Mouse (Mus musculus): ENCODE results near the gene Gfy. TPM values are rescaled to one million over a fixed set of nuclear protein-coding genes. Genes with fewer than 3 reads are reported as not detected.

Gfy gene
- polyA plus RNA-seq, 1 experiment: not detected

DNA sequence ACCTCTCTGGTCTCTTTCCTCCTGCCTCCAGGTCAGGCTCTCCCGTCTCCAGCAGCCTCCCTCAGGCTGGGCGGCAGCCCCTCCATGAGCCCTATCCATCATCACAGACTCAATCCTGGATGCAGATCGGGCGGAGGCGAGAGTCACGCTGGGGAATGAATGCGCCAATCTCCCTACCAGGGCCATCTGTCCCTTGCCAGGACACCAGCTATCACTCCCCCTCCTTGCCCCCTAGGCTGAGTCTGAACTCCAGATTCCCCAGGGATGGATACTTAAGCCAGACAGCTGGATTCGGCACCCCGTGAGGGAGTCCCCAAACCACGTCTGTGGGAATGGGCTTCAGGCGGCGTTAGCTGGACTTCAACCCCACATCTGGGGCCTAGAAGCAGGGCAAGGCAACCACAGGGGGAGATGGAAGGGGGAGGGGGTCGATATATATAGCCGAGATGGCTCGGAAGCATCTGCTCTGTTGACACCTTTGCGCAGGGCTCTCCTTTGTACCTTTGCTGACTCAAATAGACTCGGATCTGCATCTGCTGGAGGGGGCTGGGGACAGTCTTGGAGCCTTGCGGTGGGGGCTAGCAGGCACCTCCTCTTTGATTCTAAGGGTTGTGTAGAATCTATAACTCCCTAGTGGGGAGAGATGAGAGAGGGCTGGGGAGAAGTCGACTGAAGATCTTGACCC, 11.5 kb downstream of the Gfy start:
- TF ChIP-seq POLR2A (IDR thresholded peaks at IDR 0.05; ENCODE audit: low read depth, low read length) (no peak), CTCF (conservative IDR thresholded peaks at IDR 0.05; ENCODE audit: insufficient read depth, insufficient read length, low read depth, low read length) (no peak)
- Histone ChIP-seq H3K36me3 (ENCODE audit: control insufficient read depth, insufficient read depth, low read length) (no peaks in the 10 kb centered on the region), H3K4me3 (ENCODE audit: insufficient read depth, low read depth, low read length) (no peak overlapping the region), H3K27ac (ENCODE audit: insufficient read depth, low read depth, low read length) (no peak overlapping the region), H3K27me3 (replicated peaks; ENCODE audit: control insufficient read depth, insufficient read depth, low read length) (peaks cover 2% of the 10 kb centered on the region), H3K4me1 (ENCODE audit: control insufficient read depth, insufficient read depth, low read length) (no peaks in the 10 kb centered on the region)
- DNase-seq: no peak
- 5% methylated on average over 19 of the region's 19 CpGs for WGBS

DNA sequence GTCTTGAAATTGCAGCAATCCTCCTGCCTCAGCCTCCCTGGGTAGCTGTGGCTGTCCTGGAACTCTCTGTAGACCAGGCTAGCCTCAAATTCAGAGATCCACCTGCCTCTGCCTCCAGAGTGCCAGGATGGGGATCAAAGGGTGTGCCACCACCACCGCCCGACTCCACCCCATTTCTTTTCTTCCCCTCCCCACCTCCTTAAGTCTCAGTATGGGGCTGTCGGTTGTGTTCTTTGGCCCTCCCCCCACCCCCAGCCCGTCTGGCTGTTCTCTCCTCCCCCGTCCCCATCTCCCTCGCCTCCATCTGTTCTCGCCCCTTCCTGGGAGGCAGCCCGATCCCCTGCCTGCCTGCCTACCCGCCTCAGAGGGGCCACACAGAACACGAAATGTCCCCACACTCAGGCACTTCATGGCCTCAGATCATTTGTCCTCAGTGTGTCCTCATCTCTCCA, 12.4 kb downstream of the Gfy start:
- Histone ChIP-seq H3K27ac (ENCODE audit: insufficient read depth, low read depth, low read length) (no peak overlapping the region), H3K36me3 (ENCODE audit: control insufficient read depth, insufficient read depth, low read length) (no peaks in the 10 kb centered on the region), H3K4me3 (ENCODE audit: insufficient read depth, low read depth, low read length) (no peak overlapping the region), H3K4me1 (ENCODE audit: control insufficient read depth, insufficient read depth, low read length) (no peaks in the 10 kb centered on the region), H3K27me3 (replicated peaks; ENCODE audit: control insufficient read depth, insufficient read depth, low read length) (peaks cover 2% of the 10 kb centered on the region)
- WGBS: 31% methylated on average over 10 of the region's 10 CpGs
- no peak for DNase-seq
- TF ChIP-seq CTCF (conservative IDR thresholded peaks at IDR 0.05; ENCODE audit: insufficient read depth, insufficient read length, low read depth, low read length): no peak
- no peak for TF ChIP-seq POLR2A (IDR thresholded peaks at IDR 0.05; ENCODE audit: low read depth, low read length)

GRCm38 (mm10) chr7:45165701-45166100, 13.7 kb downstream of the Gfy start:
- no peak for DNase-seq
- TF ChIP-seq CTCF (conservative IDR thresholded peaks at IDR 0.05; ENCODE audit: insufficient read depth, insufficient read length, low read depth, low read length): no peak
- no peak for TF ChIP-seq POLR2A (IDR thresholded peaks at IDR 0.05; ENCODE audit: low read depth, low read length)
- WGBS: 68% methylated on average over 11 of the region's 11 CpGs
- Histone ChIP-seq H3K4me3 (ENCODE audit: insufficient read depth, low read depth, low read length) (no peak overlapping the region), H3K36me3 (ENCODE audit: control insufficient read depth, insufficient read depth, low read length) (no peaks in the 10 kb centered on the region), H3K4me1 (ENCODE audit: control insufficient read depth, insufficient read depth, low read length) (no peaks in the 10 kb centered on the region; the same call in 1 of the 2 replicates), H3K27me3 (replicated peaks; ENCODE audit: control insufficient read depth, insufficient read depth, low read length) (peaks cover 2% of the 10 kb centered on the region), H3K27ac (ENCODE audit: insufficient read depth, low read depth, low read length) (no peak overlapping the region)

DNA sequence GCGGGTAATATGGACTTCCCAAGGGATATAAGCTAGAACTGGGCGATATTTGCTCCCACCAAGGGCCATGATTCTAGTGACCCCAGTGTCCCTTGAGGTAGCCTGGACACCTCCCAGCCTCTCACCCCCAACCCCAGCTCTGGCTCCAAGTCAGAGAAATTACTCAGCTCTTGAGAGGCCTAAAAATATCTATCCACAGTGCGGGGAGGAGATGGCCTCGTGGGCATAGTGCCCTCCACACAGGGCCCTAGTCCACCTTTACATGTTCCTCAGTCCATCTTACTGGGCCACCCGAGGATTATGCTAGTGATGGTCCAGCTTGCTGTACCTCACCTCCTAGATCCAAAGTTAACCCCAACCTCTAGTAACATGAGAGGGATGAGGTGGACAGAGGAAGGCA, 14.5 kb downstream of the Gfy start:
- Histone ChIP-seq H3K27ac (ENCODE audit: insufficient read depth, low read depth, low read length) (no peak overlapping the region), H3K4me3 (ENCODE audit: insufficient read depth, low read depth, low read length) (no peak overlapping the region), H3K36me3 (ENCODE audit: control insufficient read depth, insufficient read depth, low read length) (no peaks in the 10 kb centered on the region), H3K4me1 (ENCODE audit: control insufficient read depth, insufficient read depth, low read length) (no peaks in the 10 kb centered on the region; the same call in 1 of the 2 replicates), H3K27me3 (replicated peaks; ENCODE audit: control insufficient read depth, insufficient read depth, low read length) (peaks cover 2% of the 10 kb centered on the region)
- DNase-seq: no peak
- TF ChIP-seq POLR2A (IDR thresholded peaks at IDR 0.05; ENCODE audit: low read depth, low read length) (no peak), CTCF (conservative IDR thresholded peaks at IDR 0.05; ENCODE audit: insufficient read depth, insufficient read length, low read depth, low read length) (no peak)
- WGBS: 74% methylated on average over 5 of the region's 5 CpGs

- TF ChIP-seq CTCF (conservative IDR thresholded peaks at IDR 0.05; ENCODE audit: insufficient read depth, insufficient read length, low read depth, low read length) (no peak), POLR2A (IDR thresholded peaks at IDR 0.05; ENCODE audit: low read depth, low read length) (no peak)
- H3K4me3 ChIP-seq (ENCODE audit: insufficient read depth, low read depth, low read length): 0 out of 2 replicates have a peak within 1 kb of the TSS, but pooled peaks have one; percentile 4
- peaks cover 2% of the 10 kb centered on the region for H3K27me3 ChIP-seq (replicated peaks; ENCODE audit: control insufficient read depth, insufficient read depth, low read length)
- no peak within 1 kb of the TSS for H3K27ac ChIP-seq (ENCODE audit: insufficient read depth, low read depth, low read length)
- peak; percentile 44 for DNase-seq
- no peaks in the 10 kb centered on the region; the same call in 1 of the 2 replicates for H3K4me1 ChIP-seq (ENCODE audit: control insufficient read depth, insufficient read depth, low read length)
- 5% methylated on average over 40 of the region's 41 CpGs for WGBS
- H3K36me3 ChIP-seq (ENCODE audit: control insufficient read depth, insufficient read depth, low read length): no peaks in the 10 kb centered on the region
Observed at GRCm38 (mm10) chr7:45163735-45164490, 15.5 kb downstream of the Gfy start, which contains the start of gene Slc17a7. Slc17a7 (plus strand) TSS chr7:45163949.

- Histone ChIP-seq H3K27ac (ENCODE audit: insufficient read depth, low read depth, low read length) (no peak overlapping the region), H3K4me1 (ENCODE audit: control insufficient read depth, insufficient read depth, low read length) (no peaks in the 10 kb centered on the region; the same call in 1 of the 2 replicates), H3K27me3 (replicated peaks; ENCODE audit: control insufficient read depth, insufficient read depth, low read length) (peaks cover 2% of the 10 kb centered on the region), H3K4me3 (ENCODE audit: insufficient read depth, low read depth, low read length) (no peak overlapping the region), H3K36me3 (ENCODE audit: control insufficient read depth, insufficient read depth, low read length) (no peaks in the 10 kb centered on the region)
- 75% methylated on average over 9 of the region's 9 CpGs for WGBS
- TF ChIP-seq POLR2A (IDR thresholded peaks at IDR 0.05; ENCODE audit: low read depth, low read length): no peak
- no peak for TF ChIP-seq CTCF (conservative IDR thresholded peaks at IDR 0.05; ENCODE audit: insufficient read depth, insufficient read length, low read depth, low read length)
- DNase-seq: no peak
Observed at GRCm38 (mm10) chr7:45162996-45163615, 16.3 kb downstream of the Gfy start.

Data from kidney, adult 2 months (tissue).